Mouse (Mus musculus) cerebellum, adult 2 months (tissue): ENCODE measurements at regions not wholly inside any gene's neighbourhood (a gene's known extent, or its start where the extent isn't known, plus 50 kb on each side); places are given as distances from the start of the nearest gene placed in this dataset.

Experiments used
- CTCF ChIP-seq: fragments of 200-500 bp; IDR thresholded peaks from 2 replicates; pipeline ENCODE4 v1.5.1; 2011; ENCODE audit warnings: low read depth, mild to moderate bottlenecking, control low read depth, low read length, moderate library complexity, borderline replicate concordance; ENCODE audit not compliant: insufficient read depth
- POLR2A ChIP-seq: fragments of 200-500 bp; IDR thresholded peaks from 2 replicates; pipeline ENCODE4 v1.6.1; 2011; ENCODE audit warnings: low read length, control low read depth, borderline replicate concordance; ENCODE audit not compliant: insufficient read depth

GRCm38 (mm10) chr9:62174651-62175050 lies 52.2 kb upstream of the Glce start:
- TF ChIP-seq CTCF (no peak), POLR2A (no peak)
